Mouse (Mus musculus): ENCODE results near the gene Tcp11.

DNA sequence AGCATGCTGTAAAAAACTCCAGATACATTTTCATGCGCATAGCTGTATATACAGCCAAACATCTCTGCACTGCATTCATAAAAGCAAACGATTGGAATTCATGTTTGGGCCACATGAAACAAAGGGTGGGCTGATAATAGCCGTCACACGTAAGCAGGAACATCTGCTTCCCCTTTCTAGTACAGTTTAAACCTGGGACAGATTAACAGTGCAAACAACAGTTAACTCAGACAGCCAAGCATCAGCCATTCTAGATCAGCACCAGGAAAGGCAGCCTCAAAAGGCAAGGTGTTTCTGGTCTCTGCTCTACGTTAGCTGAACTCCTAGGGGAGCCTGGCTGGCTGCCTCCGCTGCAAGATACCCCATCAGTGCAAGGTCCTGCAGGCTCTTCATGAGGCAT lies 17.3 kb downstream of the Tcp11 start:
- TF ChIP-seq POLR2A (IDR thresholded peaks at IDR 0.05; ENCODE audit: borderline replicate concordance, extremely low read depth, low read depth, low read length) (no peak), CTCF (IDR thresholded peaks at IDR 0.05; ENCODE audit: insufficient read depth, low read length) (no peak)

Measured in lung, adult 2 months (tissue).